Mouse (Mus musculus): Measurements from ENCODE around the gene Mllt11. TPM values are rescaled to one million over a fixed set of nuclear protein-coding genes. Genes with fewer than 3 reads are reported as not detected.
A peak's percentile ranks its signal among the peaks of the same experiment; 100 is the strongest.

Mllt11 gene
- polyA plus RNA-seq, 1 experiment from 2014 or later, result 2.0 TPM

DNA sequence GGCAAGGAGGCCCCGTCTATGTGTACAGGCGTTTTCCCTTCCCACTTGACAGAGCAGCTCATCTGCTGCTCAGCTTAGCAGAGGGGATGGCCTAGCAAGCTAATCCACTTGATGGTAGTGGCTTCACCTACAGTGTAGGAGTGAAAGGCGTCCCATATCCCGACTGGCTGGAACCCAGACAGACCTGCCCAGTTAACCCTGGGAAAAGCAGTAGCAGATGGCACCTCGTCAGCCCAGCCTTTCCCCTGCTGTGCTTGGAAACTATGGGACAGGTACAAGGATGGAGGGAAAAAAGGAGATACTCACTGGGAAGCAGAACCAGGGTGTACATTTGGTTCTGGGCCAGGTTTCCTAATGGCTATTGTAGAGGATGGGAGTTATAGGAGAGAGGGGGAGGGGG, 18.4 kb upstream of the Mllt11 start:
- Histone ChIP-seq H3K4me3 (ENCODE audit: low read depth, low read length) (no peak overlapping the region), H3K9ac (ENCODE audit: low read depth, low read length) (no peak overlapping the region), H3K36me3 (ENCODE audit: control insufficient read depth, insufficient read depth) (no peaks in the 10 kb centered on the region), H3K27ac (ENCODE audit: low read length) (no peak overlapping the region), H3K4me1 (ENCODE audit: control insufficient read depth, low read depth, low read length) (peaks cover 5% of the 10 kb centered on the region), H3K9me3 (replicated peaks; ENCODE audit: control insufficient read depth, low read length) (no peaks in the 10 kb centered on the region), H3K4me2 (ENCODE audit: low read depth, low read length) (no peak overlapping the region), H3K27me3 (ENCODE audit: control insufficient read depth, insufficient read depth, low read depth, low read length) (no peaks in the 10 kb centered on the region)
- no peak for ATAC-seq (ENCODE audit: low read depth)
- WGBS (ENCODE audit: insufficient replicate concordance), result 74% methylated on average over 5 of the region's 5 CpGs

- H3K27ac ChIP-seq (ENCODE audit: low read length), result no peak overlapping the region
- H3K9me3 ChIP-seq (replicated peaks; ENCODE audit: control insufficient read depth, low read length), result no peaks in the 10 kb centered on the region
- ATAC-seq (ENCODE audit: low read depth), result no peak
- H3K4me1 ChIP-seq (ENCODE audit: control insufficient read depth, low read depth, low read length), result peaks cover 5% of the 10 kb centered on the region
- H3K36me3 ChIP-seq (ENCODE audit: control insufficient read depth, insufficient read depth), result no peaks in the 10 kb centered on the region
- 43% methylated on average over 1 of the region's 1 CpGs for WGBS (ENCODE audit: insufficient replicate concordance)
- no peak overlapping the region for H3K4me2 ChIP-seq (ENCODE audit: low read depth, low read length)
- H3K9ac ChIP-seq (ENCODE audit: low read depth, low read length), result no peak overlapping the region
- no peaks in the 10 kb centered on the region for H3K27me3 ChIP-seq (ENCODE audit: control insufficient read depth, insufficient read depth, low read depth, low read length)
- H3K4me3 ChIP-seq (ENCODE audit: low read depth, low read length), result no peak overlapping the region
Measured at GRCm38 (mm10) chr3:95247660-95248336, 15.8 kb upstream of the Mllt11 start.

DNA sequence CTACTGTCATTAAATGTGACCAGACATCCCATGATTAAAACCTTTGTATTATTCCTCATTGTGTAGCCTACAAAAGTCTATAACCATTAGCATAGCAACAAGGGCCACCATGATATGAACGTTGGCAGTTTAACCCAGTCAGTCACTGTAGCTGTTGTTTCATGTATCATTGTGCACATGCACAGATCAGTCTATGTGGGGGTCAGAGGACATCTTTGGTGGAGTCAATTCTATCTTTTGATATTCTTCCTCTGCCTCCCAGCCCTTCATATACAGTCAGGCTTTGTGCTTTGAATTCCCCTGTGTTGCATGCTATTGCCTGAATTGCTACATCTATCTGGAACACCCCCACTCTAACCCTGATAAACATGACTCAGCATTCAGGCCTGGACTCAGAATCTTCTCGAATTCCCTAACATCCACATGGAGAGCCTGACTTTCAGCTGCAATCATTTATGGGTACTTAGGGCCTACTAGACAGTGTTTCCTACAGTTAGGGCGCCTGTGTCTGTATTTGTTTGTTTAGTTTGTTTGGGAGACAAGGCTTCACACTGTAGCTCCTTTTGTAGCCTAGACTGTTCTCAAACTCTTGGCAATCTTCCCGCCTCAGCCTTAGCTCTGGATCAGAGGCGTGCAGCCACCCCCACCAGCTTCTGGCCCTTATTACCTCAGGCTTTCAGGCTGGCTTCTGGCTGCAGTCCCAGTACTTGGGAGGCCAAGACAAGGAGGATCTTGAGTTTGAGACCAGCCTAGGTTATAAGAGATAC, 14.7 kb upstream of the Mllt11 start:
- 58% methylated on average over 5 of the region's 5 CpGs for WGBS (ENCODE audit: insufficient replicate concordance)
- H3K27ac ChIP-seq (ENCODE audit: low read length), result no peak overlapping the region
- H3K9ac ChIP-seq (ENCODE audit: low read depth, low read length), result no peak overlapping the region
- no peak overlapping the region for H3K4me2 ChIP-seq (ENCODE audit: low read depth, low read length)
- ATAC-seq (ENCODE audit: low read depth), result no peak
- H3K9me3 ChIP-seq (replicated peaks; ENCODE audit: control insufficient read depth, low read length), result no peaks in the 10 kb centered on the region
- H3K4me3 ChIP-seq (ENCODE audit: low read depth, low read length), result no peak overlapping the region
- no peaks in the 10 kb centered on the region for H3K36me3 ChIP-seq (ENCODE audit: control insufficient read depth, insufficient read depth)
- H3K27me3 ChIP-seq (ENCODE audit: control insufficient read depth, insufficient read depth, low read depth, low read length), result no peaks in the 10 kb centered on the region
- H3K4me1 ChIP-seq (ENCODE audit: control insufficient read depth, low read depth, low read length), result peaks cover 5% of the 10 kb centered on the region

DNA sequence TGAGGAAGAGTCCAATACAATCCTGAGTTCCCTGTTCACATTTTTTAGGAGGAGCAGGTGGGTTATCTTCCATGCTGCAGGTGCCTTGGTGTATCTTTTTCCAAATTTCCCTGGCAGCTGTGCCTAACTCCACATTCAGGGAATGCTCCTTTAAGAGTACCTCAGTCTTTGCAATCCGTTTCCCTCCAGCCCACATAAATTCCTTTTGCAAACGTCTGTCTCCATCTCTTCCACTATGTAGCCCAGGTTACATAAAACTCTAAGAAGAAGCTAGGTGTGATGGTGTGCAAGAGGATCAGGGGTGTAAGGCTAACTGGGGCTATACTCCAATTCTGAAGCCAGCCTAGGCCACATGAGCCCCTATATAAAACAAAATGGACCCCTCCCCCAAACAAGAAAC, 11.1 kb upstream of the Mllt11 start:
- Histone ChIP-seq H3K4me2 (ENCODE audit: low read depth, low read length) (no peak overlapping the region), H3K4me3 (ENCODE audit: low read depth, low read length) (no peak overlapping the region), H3K27ac (ENCODE audit: low read length) (no peak overlapping the region), H3K36me3 (ENCODE audit: control insufficient read depth, insufficient read depth) (no peaks in the 10 kb centered on the region), H3K27me3 (ENCODE audit: control insufficient read depth, insufficient read depth, low read depth, low read length) (no peaks in the 10 kb centered on the region), H3K4me1 (ENCODE audit: control insufficient read depth, low read depth, low read length) (peaks cover 5% of the 10 kb centered on the region), H3K9me3 (replicated peaks; ENCODE audit: control insufficient read depth, low read length) (no peaks in the 10 kb centered on the region), H3K9ac (ENCODE audit: low read depth, low read length) (no peak overlapping the region)
- no peak for ATAC-seq (ENCODE audit: low read depth)
- 75% methylated on average over 2 of the region's 2 CpGs for WGBS (ENCODE audit: insufficient replicate concordance)

DNA sequence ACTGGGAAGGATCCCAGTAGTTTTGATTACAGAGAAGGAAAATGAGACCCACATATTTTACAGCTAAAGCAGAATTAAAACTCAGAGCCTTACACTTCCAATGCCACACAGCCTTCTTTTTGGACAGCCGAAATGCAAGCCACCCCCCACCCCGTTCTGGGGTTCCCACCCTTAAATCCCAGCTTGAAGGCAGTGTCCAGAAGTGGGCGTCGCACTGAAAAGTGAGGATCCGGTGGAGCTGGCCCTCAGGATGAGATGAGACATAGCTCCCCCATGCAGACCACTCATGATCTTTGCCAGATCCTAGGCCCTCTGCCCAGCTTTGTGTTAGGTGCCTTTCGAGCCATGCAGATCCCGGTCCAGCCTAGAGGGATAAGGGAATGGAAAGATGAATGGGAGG, 9.5 kb upstream of the Mllt11 start, which contains the start of gene Gm128:
TSS of gene Gm128 (minus strand) at position 101 of the 400 bp plus-strand sequence.
- ATAC-seq (ENCODE audit: low read depth), result no peak
- Histone ChIP-seq H3K4me1 (ENCODE audit: control insufficient read depth, low read depth, low read length) (no peaks in the 10 kb centered on the region; the same call in 1 of the 2 replicates), H3K4me2 (ENCODE audit: low read depth, low read length) (no peak within 1 kb of the TSS), H3K27me3 (ENCODE audit: control insufficient read depth, insufficient read depth, low read depth, low read length) (no peaks in the 10 kb centered on the region), H3K27ac (ENCODE audit: low read length) (no peak within 1 kb of the TSS), H3K36me3 (ENCODE audit: control insufficient read depth, insufficient read depth) (no peaks in the 10 kb centered on the region), H3K4me3 (ENCODE audit: low read depth, low read length) (no peak within 1 kb of the TSS), H3K9me3 (replicated peaks; ENCODE audit: control insufficient read depth, low read length) (no peaks in the 10 kb centered on the region), H3K9ac (ENCODE audit: low read depth, low read length) (no peak within 1 kb of the TSS)
- 72% methylated on average over 7 of the region's 7 CpGs for WGBS (ENCODE audit: insufficient replicate concordance)

GRCm38 (mm10) chr3:95240900-95241299, 8.9 kb upstream of the Mllt11 start:
- H3K9me3 ChIP-seq (replicated peaks; ENCODE audit: control insufficient read depth, low read length), result no peaks in the 10 kb centered on the region
- H3K36me3 ChIP-seq (ENCODE audit: control insufficient read depth, insufficient read depth), result peaks cover 2% of the 10 kb centered on the region
- 44% methylated on average over 17 of the region's 17 CpGs for WGBS (ENCODE audit: insufficient replicate concordance)
- no peaks in the 10 kb centered on the region for H3K4me1 ChIP-seq (ENCODE audit: control insufficient read depth, low read depth, low read length)
- no peak overlapping the region for H3K4me3 ChIP-seq (ENCODE audit: low read depth, low read length)
- H3K4me2 ChIP-seq (ENCODE audit: low read depth, low read length), result no peak overlapping the region
- no peaks in the 10 kb centered on the region for H3K27me3 ChIP-seq (ENCODE audit: control insufficient read depth, insufficient read depth, low read depth, low read length)
- ATAC-seq (ENCODE audit: low read depth), result 0 out of 2 replicates have a peak, but pooled peaks have one; percentile 11
- no peak overlapping the region for H3K27ac ChIP-seq (ENCODE audit: low read length)
- H3K9ac ChIP-seq (ENCODE audit: low read depth, low read length), result no peak overlapping the region

DNA sequence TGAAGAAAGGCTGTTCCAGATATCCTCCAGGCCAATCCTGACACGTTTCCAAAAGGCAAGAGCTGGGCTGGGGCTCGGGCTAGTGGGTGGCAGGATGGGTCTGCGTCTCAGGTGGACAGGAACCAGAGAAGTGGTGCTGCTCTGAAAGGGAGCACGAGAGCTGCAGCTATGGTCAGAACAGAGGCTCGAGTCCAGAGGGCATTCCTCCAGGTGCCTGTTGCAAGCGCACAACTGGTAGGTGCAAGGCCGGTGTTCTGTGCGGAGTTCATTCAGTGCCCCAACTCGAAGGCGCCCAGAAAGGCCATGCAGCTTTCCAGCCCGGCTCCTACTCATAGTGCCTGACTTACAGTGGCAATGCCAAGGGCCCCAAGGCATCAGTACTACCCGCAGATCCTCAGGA, 8.0 kb upstream of the Mllt11 start:
- H3K4me3 ChIP-seq (ENCODE audit: low read depth, low read length), result no peak overlapping the region
- H3K4me1 ChIP-seq (ENCODE audit: control insufficient read depth, low read depth, low read length), result no peaks in the 10 kb centered on the region
- H3K36me3 ChIP-seq (ENCODE audit: control insufficient read depth, insufficient read depth), result peaks cover 4% of the 10 kb centered on the region
- ATAC-seq (ENCODE audit: low read depth), result peak; percentile 33; the same call in 1 of the 2 replicates
- WGBS (ENCODE audit: insufficient replicate concordance), result 77% methylated on average over 12 of the region's 12 CpGs
- no peak overlapping the region for H3K27ac ChIP-seq (ENCODE audit: low read length)
- no peaks in the 10 kb centered on the region for H3K27me3 ChIP-seq (ENCODE audit: control insufficient read depth, insufficient read depth, low read depth, low read length)
- no peak overlapping the region for H3K4me2 ChIP-seq (ENCODE audit: low read depth, low read length)
- no peaks in the 10 kb centered on the region for H3K9me3 ChIP-seq (replicated peaks; ENCODE audit: control insufficient read depth, low read length)
- H3K9ac ChIP-seq (ENCODE audit: low read depth, low read length), result no peak overlapping the region

- no peak overlapping the region for H3K4me3 ChIP-seq (ENCODE audit: low read depth, low read length)
- H3K4me1 ChIP-seq (ENCODE audit: control insufficient read depth, low read depth, low read length), result no peaks in the 10 kb centered on the region
- ATAC-seq (ENCODE audit: low read depth), result no peak
- no peaks in the 10 kb centered on the region for H3K9me3 ChIP-seq (replicated peaks; ENCODE audit: control insufficient read depth, low read length)
- H3K9ac ChIP-seq (ENCODE audit: low read depth, low read length), result no peak overlapping the region
- H3K36me3 ChIP-seq (ENCODE audit: control insufficient read depth, insufficient read depth), result peaks cover 13% of the 10 kb centered on the region
- no peaks in the 10 kb centered on the region for H3K27me3 ChIP-seq (ENCODE audit: control insufficient read depth, insufficient read depth, low read depth, low read length)
- WGBS (ENCODE audit: insufficient replicate concordance), result 74% methylated on average over 6 of the region's 6 CpGs
- H3K27ac ChIP-seq (ENCODE audit: low read length), result no peak overlapping the region
- no peak overlapping the region for H3K4me2 ChIP-seq (ENCODE audit: low read depth, low read length)
Measured at GRCm38 (mm10) chr3:95239022-95239421, 7.1 kb upstream of the Mllt11 start.

GRCm38 (mm10) chr3:95237541-95238099, 5.6 kb upstream of the Mllt11 start:
- no peak for ATAC-seq (ENCODE audit: low read depth)
- no peaks in the 10 kb centered on the region for H3K9me3 ChIP-seq (replicated peaks; ENCODE audit: control insufficient read depth, low read length)
- H3K27ac ChIP-seq (ENCODE audit: low read length), result no peak overlapping the region
- peaks cover 2% of the 10 kb centered on the region for H3K4me1 ChIP-seq (ENCODE audit: control insufficient read depth, low read depth, low read length)
- H3K27me3 ChIP-seq (ENCODE audit: control insufficient read depth, insufficient read depth, low read depth, low read length), result no peaks in the 10 kb centered on the region
- no peak overlapping the region for H3K4me2 ChIP-seq (ENCODE audit: low read depth, low read length)
- 73% methylated on average over 8 of the region's 8 CpGs for WGBS (ENCODE audit: insufficient replicate concordance)
- no peak overlapping the region for H3K9ac ChIP-seq (ENCODE audit: low read depth, low read length)
- H3K4me3 ChIP-seq (ENCODE audit: low read depth, low read length), result no peak overlapping the region
- H3K36me3 ChIP-seq (ENCODE audit: control insufficient read depth, insufficient read depth), result peaks cover 20% of the 10 kb centered on the region
